Mouse (Mus musculus): ENCODE measurements at regions not wholly inside any gene's neighbourhood (a gene's known extent, or its start where the extent isn't known, plus 50 kb on each side); places are given as distances from the start of the nearest gene placed in this dataset.

DNA sequence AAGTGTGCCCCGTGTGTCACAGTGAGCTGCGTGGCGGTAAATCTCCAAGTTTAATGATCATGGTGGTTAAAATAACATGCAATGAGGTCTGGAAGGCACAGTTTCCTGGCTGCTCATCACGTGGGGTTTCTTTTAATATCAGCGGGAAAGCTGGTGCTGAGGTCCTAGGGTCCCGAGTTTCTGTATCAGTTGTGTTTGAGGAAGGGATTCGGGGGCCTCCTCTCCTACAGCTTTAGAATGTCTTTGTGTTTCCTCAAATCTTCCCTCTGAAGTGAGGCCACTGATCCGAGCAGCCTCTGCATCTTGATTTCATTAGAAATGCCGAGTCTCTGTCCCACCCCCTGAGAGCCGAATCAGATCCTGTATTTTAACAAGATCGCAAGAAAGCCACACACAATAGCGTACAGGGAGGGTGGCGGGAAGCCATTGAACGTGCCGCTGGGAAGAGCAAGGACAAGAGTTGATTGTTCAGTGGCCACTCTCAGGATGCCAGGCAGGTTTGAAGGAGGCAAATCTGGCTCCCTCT lies 215.5 kb downstream of the Ppp4r2 start:
- no peak for ATAC-seq (ENCODE audit: insufficient number of reproducible peaks, low FRiP score)
- Histone ChIP-seq H3K9me3 (replicated peaks) (no peaks in the 10 kb centered on the region), H3K9ac (no peak overlapping the region), H3K27me3 (replicated peaks) (no peaks in the 10 kb centered on the region), H3K4me3 (no peak overlapping the region), H3K4me1 (replicated peaks) (no peaks in the 10 kb centered on the region), H3K27ac (ENCODE audit: poor library complexity, severe bottlenecking) (no peak overlapping the region), H3K36me3 (no peaks in the 10 kb centered on the region), H3K4me2 (no peak overlapping the region)
- WGBS, result 71% methylated on average over 15 of the region's 15 CpGs

DNA sequence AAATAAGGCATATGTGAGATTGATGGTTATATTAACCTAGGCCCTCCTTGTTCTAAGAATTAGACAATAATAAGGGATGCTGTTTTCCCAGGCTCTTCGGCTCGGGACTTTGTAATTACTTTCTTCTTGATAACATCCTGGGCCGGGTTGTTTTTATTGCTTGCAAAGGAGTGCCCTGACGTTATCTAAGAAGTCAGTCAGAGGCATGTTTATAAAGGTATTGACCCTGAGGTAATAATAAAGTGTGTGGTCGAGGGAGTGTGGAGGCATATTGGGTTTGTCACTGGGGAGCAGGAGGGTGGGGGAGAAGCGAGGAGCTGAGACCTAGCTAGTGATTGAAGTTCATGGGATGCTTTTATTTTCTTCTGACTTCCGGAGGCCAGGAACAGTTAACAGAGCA lies 221.5 kb downstream of the Ppp4r2 start:
- no peaks in the 10 kb centered on the region for H3K36me3 ChIP-seq
- H3K4me1 ChIP-seq (replicated peaks), result peaks cover 8% of the 10 kb centered on the region; the same call in 1 of the 2 replicates
- no peak overlapping the region for H3K4me2 ChIP-seq
- whole genome bisulfite sequencing, result 52% methylated on average over 7 of the region's 7 CpGs
- H3K4me3 ChIP-seq, result no peak overlapping the region
- no peak overlapping the region for H3K9ac ChIP-seq
- no peaks in the 10 kb centered on the region for H3K9me3 ChIP-seq (replicated peaks)
- no peaks in the 10 kb centered on the region for H3K27me3 ChIP-seq (replicated peaks)
- H3K27ac ChIP-seq (ENCODE audit: poor library complexity, severe bottlenecking), result no peak overlapping the region
- no peak for ATAC-seq (ENCODE audit: insufficient number of reproducible peaks, low FRiP score)

DNA sequence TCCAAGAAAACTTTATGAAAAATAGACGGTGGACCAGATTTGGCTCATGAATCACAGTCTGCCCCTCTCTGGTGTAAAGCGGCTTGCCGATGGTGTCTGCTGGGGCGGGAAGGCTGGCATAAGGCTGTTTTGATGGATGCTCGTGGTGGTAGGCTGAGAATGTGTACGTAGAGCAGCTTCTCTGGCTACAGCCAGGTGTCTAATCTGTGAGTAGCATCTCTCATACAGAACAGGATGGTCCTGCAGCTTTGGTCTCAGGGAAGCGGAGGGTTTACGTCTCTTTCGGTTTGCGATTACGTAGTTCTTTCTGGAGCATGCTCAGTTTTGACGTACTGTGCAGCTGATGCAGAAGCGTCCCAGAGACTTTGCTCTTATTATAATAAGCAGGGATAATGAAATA lies 222.9 kb downstream of the Ppp4r2 start:
- Histone ChIP-seq H3K27me3 (replicated peaks) (no peaks in the 10 kb centered on the region), H3K9me3 (replicated peaks) (no peaks in the 10 kb centered on the region), H3K36me3 (no peaks in the 10 kb centered on the region), H3K9ac (no peak overlapping the region), H3K4me1 (replicated peaks) (peaks cover 8% of the 10 kb centered on the region; the same call in 1 of the 2 replicates), H3K4me3 (no peak overlapping the region), H3K4me2 (no peak overlapping the region), H3K27ac (ENCODE audit: poor library complexity, severe bottlenecking) (no peak overlapping the region)
- no peak for ATAC-seq (ENCODE audit: insufficient number of reproducible peaks, low FRiP score)
- 92% methylated on average over 13 of the region's 13 CpGs for WGBS

DNA sequence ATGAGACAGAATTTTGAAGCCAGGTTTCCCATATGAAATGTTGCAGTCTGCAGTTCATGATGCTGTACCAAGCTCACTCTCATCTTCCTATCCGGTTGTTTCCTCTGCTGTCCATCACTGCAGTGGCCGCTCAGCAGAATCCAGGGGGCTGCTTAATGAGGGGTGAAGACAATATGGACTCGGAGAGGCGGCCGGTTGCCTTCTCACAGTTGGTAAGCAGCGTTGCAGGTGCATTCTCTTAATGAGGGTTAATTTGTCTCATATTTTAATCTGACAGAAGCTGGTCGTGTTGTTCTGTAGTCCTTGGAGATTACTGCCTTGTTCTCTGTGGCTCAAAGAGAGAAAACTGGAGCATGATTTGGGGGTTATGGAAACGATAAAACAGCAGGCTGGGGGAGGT lies 225.6 kb downstream of the Ppp4r2 start:
- Histone ChIP-seq H3K9me3 (replicated peaks) (no peaks in the 10 kb centered on the region), H3K4me2 (no peak overlapping the region), H3K4me3 (no peak overlapping the region), H3K4me1 (replicated peaks) (peaks cover 8% of the 10 kb centered on the region; the same call in 1 of the 2 replicates), H3K36me3 (no peaks in the 10 kb centered on the region), H3K27me3 (replicated peaks) (no peaks in the 10 kb centered on the region), H3K27ac (ENCODE audit: poor library complexity, severe bottlenecking) (no peak overlapping the region), H3K9ac (no peak overlapping the region)
- no peak for ATAC-seq (ENCODE audit: insufficient number of reproducible peaks, low FRiP score)
- WGBS, result 77% methylated on average over 8 of the region's 8 CpGs

DNA sequence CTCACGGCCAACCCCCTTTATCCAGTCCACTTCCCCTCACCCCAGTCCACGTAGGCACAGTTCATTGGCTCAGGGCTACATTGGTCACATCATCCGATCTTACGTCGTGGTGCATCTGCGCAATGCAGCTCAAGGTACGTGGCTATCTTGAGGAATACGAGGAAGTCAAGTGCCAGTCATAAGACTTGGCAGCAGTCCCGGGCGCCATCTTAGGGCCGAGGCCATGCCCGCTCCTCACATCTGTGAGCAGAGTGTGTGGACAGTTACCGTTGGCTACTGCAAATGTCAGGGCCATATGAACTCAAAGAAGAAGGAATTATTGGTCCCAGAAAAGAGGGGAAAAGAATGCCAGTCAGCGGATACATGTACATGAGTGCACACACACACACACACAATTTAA lies 228.8 kb downstream of the Ppp4r2 start:
- no peak for ATAC-seq (ENCODE audit: insufficient number of reproducible peaks, low FRiP score)
- Histone ChIP-seq H3K27me3 (replicated peaks) (no peaks in the 10 kb centered on the region), H3K36me3 (no peaks in the 10 kb centered on the region), H3K4me1 (replicated peaks) (no peaks in the 10 kb centered on the region), H3K27ac (ENCODE audit: poor library complexity, severe bottlenecking) (no peak overlapping the region), H3K9me3 (replicated peaks) (no peaks in the 10 kb centered on the region), H3K4me3 (no peak overlapping the region), H3K9ac (no peak overlapping the region), H3K4me2 (no peak overlapping the region)
- 91% methylated on average over 14 of the region's 14 CpGs for WGBS

DNA sequence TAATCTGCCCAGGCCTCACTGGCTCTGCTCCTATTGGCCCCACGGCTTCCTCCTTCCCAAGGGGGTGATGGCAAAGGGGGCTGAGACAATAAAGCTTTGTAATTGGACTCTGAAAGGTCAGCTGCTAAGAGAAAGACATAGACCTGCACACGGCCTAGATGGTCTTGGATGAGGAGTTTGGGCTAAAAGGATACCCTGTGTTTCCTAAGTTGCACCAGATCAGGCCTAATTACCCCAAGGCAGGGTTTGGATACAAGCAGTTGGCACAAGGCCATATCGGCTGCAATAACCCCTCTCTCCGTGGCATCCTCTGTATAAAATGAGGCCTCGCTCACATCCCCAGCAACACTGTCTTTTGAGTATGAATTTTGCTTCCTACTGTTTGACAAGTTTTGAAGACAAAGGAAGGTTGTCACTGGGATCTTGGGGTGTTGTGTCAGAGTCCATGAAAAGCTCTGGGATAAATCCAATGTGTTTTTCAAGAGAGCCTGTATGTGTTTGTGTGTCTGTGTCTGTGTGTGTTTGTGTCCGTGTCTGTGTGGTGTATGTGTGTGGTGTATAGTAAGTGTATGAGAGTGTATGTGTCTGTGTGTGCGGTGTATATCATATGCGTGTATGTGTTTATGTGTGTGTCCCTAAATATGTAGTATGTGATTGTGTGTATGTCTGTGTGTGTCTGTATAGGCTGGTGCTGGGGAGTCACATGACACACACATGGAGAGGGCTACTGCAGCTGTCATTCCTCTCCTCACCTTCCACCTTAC lies 242.5 kb downstream of the Ppp4r2 start:
- Histone ChIP-seq H3K36me3 (no peaks in the 10 kb centered on the region), H3K4me1 (replicated peaks) (no peaks in the 10 kb centered on the region), H3K27ac (ENCODE audit: poor library complexity, severe bottlenecking) (no peak overlapping the region), H3K4me2 (no peak overlapping the region), H3K9me3 (replicated peaks) (no peaks in the 10 kb centered on the region), H3K4me3 (no peak overlapping the region), H3K9ac (no peak overlapping the region), H3K27me3 (replicated peaks) (no peaks in the 10 kb centered on the region)
- ATAC-seq (ENCODE audit: insufficient number of reproducible peaks, low FRiP score), result no peak
- 81% methylated on average over 8 of the region's 8 CpGs for WGBS

DNA sequence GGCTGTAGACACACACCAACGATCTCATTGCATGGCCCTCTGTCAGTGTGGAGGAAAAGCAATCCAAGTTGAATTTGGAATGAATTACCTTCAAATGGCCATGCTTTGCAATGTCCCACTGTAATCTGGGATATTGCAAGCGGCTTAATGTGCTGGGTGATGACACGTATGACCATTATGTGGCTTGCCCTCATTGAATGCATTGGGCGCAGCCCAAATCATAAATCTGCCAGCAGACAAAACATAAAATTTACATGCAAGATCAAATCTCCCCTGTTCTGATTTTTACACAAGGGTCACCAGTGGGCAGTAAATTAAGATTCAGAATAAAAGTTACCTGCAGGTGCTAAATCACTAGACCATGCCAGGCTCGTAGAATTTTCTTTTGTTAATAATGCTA lies 244.9 kb downstream of the Ppp4r2 start:
- 86% methylated on average over 5 of the region's 5 CpGs for WGBS
- H3K9ac ChIP-seq, result no peak overlapping the region
- no peaks in the 10 kb centered on the region for H3K27me3 ChIP-seq (replicated peaks)

DNA sequence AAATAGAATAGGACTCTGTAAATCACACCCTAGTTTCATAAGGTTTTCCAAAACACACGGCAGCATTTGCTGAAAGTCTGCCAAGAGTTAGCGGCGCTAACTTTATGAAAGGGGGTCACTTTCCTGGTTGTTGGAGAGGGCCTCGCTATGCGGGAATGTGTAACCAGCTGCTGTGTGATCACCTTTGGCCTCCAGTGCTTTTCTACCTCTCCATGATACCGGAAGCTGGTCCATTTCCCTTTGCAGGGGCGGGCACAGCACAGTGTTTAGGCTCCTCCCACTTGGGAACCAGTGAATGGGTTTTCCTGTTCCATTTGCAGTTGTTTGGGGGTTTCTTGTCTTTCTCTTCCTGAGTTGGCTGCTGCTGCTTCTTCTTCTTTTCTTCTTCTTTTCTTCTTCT lies 250.3 kb downstream of the Ppp4r2 start:
- Histone ChIP-seq H3K9me3 (replicated peaks) (no peaks in the 10 kb centered on the region), H3K36me3 (no peaks in the 10 kb centered on the region), H3K4me2 (no peak overlapping the region), H3K4me3 (no peak overlapping the region), H3K27me3 (replicated peaks) (no peaks in the 10 kb centered on the region), H3K9ac (no peak overlapping the region), H3K4me1 (replicated peaks) (no peaks in the 10 kb centered on the region), H3K27ac (ENCODE audit: poor library complexity, severe bottlenecking) (no peak overlapping the region)
- ATAC-seq (ENCODE audit: insufficient number of reproducible peaks, low FRiP score), result no peak
- WGBS, result 70% methylated on average over 7 of the region's 7 CpGs

More for the DNA sequence above, 244.9 kb downstream of the Ppp4r2 start:
- no peak overlapping the region for H3K4me2 ChIP-seq
- no peaks in the 10 kb centered on the region for H3K4me1 ChIP-seq (replicated peaks)
- H3K9me3 ChIP-seq (replicated peaks), result no peaks in the 10 kb centered on the region
- H3K36me3 ChIP-seq, result no peaks in the 10 kb centered on the region
- ATAC-seq (ENCODE audit: insufficient number of reproducible peaks, low FRiP score), result no peak
- H3K4me3 ChIP-seq, result no peak overlapping the region
- H3K27ac ChIP-seq (ENCODE audit: poor library complexity, severe bottlenecking), result no peak overlapping the region

DNA sequence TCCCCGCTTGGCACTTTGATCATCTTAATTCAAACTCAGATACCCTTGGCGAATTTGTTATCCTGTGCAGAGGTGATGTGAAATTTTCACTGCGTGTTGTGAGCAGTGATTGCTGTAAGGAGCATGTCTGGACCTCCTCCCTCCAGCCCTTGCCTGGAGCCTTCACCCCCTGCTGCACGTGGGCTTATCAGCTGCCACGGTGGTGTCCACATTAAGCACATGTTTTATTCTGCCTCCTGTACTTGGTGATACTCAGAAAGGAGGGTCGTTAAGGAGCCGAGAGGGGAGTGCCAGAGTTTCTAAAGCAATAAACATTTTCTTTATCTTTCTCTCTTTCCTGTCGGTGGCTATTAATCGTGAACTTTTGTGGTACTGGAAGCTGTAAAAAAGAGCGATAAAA lies 258.8 kb downstream of the Ppp4r2 start:
- Histone ChIP-seq H3K4me1 (replicated peaks) (peaks cover 5% of the 10 kb centered on the region), H3K9me3 (replicated peaks) (no peaks in the 10 kb centered on the region), H3K36me3 (no peaks in the 10 kb centered on the region), H3K27me3 (replicated peaks) (no peaks in the 10 kb centered on the region), H3K9ac (no peak overlapping the region), H3K4me2 (no peak overlapping the region), H3K4me3 (no peak overlapping the region), H3K27ac (ENCODE audit: poor library complexity, severe bottlenecking) (no peak overlapping the region)
- ATAC-seq (ENCODE audit: insufficient number of reproducible peaks, low FRiP score), result no peak
- WGBS, result 22% methylated on average over 10 of the region's 10 CpGs

Measured in heart, embryonic 12.5 days (tissue).